Mouse (Mus musculus): ENCODE data around the gene Abcg5.

Gene Abcg5

DNA sequence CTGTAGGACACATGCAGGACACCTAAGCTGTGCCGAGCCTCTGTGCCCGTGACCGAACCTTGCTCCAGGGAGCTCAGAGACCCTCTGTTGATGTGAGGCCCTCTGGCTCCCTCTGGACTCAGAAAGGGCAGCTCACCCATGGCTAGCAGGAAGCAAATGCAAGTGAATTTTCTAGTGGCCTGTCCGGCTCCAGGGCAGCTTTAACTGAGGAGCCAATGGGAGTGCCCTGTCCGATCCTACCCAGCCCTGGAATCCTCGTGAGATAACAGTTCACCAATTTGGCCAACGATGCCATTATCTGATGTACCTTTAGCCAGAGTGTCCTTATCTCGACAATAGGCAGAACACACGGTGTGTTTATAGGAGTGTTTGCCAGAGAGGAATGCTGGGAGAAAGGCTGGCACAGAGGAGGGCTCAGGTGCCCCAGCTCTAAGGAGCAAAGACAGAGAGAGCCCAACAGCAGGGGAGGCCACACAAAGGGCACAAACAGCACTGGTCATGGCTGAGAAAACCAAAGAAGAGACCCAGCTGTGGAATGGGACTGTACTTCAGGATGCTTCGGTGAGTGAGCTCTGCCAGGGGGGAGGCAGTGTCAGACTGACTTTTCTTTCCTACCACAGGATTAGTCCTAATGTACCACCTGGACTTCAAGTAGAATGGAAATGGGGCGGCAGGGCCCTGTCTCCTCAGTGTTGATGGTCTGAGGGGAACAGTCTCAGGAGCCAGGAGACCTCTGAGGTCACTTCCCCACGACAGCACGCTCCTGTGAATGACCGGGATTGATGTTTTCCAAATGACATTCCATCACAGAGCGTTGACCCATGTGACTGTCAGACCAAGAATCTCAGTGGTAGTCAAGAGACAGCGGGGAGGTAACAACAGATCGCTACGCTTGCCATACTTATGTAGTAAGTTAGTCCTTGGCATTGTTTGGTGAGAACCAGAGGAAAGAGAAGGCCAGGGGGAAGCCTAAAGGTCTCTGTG is at the start of gene Abcg5:
Gene Abcg5, minus strand, starts transcription at position 278 of the 984 bp plus-strand sequence.
- no peak for DNase-seq (ENCODE audit: low read depth, low spot score)

DNA sequence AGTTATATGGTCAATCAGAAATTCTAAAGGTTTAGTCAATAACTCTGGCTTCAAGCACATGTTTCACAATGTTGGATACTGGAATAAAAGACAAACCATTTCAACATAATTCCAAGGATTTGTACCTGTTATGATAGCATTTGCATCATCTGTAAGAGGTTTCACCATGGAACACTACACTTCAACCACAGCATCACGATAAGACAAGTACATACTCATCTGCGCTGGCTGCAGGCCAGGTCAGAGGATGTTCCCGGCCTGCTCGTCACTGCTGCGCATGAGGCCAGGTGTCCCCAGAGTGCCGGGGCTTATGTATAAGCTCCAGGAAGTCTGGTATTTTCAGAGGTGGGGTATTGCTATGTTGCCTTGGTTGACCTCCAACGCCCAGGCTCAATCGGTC is 49.8 kb upstream of the Abcg5 start:
- DNase-seq (ENCODE audit: low read depth, low spot score): no peak

DNA sequence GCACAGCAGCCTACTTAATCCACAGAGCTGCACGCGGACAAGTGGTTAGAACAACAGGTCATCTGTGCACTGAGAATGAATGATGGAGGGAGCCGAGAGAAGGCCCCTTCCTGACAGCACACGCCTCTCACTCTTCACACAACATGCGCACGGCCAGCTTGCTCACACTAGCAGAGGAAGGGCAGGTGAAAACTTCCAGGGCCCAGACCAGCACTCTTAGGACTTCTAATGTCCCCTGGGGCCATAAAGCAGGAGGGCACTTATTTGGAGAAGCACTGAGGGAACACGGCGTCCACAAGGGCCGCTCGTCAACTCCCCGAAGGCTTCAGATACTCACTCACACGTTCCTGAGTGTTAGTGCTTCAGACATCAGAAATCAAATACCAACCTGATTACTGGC is 48.5 kb upstream of the Abcg5 start:
- no peak for DNase-seq (ENCODE audit: low read depth, low spot score)

DNA sequence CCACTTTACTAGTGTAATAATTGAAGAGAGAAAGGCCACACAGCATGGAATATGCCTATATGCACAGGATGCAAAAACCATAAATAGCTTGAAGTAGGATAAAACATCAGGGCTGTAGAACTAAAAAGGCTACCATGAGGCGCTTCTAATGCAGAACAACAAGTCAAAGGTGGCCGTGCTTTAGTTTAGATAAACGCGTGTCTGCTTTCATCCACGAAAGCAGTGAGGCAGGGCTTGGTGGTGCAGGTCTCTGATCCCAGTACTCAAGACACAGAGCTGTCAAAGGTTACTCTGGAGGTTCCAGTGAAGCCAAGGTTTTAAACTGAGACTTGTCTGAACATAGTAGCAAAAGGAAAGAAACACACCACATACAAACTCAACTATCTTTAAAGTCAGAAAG is 46.3 kb upstream of the Abcg5 start:
- DNase-seq (ENCODE audit: low read depth, low spot score): no peak

DNA sequence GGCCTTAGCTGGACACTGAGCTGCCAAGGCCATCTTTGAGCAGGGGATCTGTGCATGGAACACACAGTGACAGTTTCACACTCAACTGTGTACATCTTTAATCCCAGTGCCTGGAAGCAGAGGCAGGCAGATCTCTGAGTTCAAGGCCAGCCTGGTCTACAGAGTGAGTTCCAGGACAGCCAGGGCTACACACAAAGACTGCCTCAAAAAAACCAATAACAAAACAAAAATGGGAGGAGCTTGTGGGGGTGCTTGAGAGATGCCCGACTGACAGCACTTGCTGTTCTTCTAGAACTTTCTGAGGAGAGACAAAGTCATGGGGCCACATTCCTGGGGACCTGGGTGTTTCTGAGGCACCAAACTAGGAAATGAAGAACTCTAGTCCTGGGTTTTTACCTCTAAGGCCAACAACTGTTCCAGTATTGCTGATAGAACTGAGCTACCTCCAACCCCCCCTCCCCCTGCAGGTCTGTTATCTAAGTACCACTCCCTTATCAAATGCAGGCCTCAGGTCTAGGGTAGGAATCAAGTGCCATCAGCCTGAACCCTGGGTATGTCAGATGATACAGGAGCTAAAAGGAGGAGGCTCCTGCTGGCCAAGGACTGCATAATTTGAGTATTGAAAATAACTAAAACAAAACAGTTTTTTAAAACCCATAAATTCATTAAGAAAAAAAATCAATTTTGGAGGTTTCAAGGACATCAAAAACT is 45.5 kb upstream of the Abcg5 start:
- no peak for DNase-seq (ENCODE audit: low read depth, low spot score)

DNA sequence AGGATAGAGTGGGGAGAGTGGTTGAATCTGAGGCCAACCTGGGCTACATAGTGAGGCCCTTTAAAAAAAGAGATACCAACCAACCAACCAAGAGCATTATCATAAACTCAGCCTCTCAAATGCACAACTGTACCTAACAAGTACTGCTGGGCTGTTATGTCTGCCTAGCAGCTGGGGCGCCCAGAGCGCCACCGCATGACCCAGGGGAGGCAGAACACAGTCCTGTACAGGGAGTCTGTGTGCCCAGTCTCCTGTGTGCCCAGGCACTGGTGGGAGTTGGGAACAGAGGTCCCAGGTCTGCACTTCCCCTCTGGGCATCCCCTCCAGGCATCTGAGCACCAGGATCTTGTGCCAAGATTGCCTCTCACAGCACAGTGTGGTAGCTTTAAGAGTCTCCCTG is 42.4 kb upstream of the Abcg5 start:
- no peak for DNase-seq (ENCODE audit: low read depth, low spot score)

DNA sequence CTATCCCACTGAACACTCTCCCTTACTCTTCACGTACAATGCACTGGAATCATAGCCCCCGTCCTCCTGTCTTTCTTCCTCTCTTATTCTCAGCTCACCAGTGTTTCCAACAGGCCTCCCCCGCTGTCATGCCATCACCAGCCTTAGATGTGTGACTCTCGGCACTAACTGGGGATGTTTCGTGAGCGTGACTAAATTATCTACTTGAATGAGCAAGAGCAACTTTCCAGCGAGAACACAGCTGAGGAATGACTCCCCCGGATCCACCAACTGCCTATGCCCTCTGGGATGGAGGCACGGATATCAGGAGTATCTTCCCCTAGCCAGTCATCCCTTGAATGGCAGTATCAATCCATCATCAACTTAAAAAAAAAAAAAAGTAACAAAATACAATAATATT is 41.2 kb upstream of the Abcg5 start:
- no peak for DNase-seq (ENCODE audit: low read depth, low spot score)

DNA sequence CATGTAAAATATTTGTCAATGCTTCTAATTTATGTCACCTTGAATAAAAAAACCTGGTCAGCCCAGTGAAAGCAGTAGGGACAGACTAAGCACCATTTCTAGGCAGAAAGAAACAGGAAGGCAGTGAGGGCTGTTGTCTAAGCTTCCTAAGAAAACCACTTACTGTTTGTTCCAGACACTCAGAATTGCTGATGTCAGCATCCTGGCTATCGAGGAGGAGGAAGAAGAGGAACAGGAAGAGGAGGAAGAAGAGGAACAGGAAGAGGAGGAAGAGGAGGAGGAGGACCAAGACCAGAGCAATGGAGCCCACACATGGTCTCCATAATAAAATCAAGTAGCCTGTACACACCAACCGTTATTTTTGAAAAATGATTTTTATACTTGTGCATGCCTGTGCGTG is 36.3 kb upstream of the Abcg5 start:
- no peak for DNase-seq (ENCODE audit: low read depth, low spot score)

DNA sequence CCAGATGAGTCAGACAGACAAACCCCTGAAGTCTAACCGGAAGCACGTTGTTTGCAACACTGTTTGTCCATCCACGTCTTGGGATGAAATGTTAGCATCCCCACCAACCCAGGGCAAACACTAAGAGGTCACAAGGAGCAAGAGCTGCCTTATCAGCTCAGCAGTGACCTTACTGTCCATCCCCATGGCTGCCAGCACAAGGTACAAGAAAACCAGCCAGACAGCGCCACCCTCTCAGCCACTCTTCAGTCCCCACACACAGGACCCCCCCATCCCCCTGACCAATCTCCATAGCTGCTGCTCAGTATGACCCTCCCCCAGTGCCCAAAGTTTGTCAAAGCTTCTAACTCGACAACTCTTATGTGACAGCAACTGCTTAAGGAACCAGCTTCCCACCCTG is 34.6 kb upstream of the Abcg5 start:
- no peak for DNase-seq (ENCODE audit: low read depth, low spot score)

DNA sequence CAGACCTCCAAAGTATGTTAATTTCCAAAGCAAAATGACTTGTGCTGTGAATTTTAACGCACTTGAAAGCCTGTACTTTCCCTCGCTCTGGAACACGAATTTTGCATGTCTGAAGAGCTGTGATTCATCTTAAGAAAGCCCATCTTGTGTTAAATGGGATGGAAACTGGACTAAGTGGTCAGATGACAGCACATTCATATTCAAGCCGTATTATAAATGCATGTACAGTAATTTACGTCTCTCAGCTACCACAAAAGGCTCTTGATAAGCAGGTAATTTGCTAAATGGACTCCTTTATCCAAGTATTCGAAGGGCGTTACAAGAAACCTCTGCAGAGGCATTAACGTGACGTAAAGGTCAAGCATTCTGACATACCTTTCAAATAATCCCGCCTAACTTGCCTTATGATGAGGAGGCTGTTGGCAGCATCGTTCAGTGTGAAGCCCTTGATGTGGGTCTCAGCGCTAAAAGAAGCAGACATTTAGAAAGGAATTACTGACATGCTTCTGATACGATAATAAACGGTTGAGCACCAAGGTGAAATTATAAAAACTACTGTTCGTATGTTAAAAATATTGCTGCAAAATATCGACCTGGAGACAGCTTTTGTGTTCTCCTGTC is 33.6 kb upstream of the Abcg5 start:
- no peak for DNase-seq (ENCODE audit: low read depth, low spot score)

DNA sequence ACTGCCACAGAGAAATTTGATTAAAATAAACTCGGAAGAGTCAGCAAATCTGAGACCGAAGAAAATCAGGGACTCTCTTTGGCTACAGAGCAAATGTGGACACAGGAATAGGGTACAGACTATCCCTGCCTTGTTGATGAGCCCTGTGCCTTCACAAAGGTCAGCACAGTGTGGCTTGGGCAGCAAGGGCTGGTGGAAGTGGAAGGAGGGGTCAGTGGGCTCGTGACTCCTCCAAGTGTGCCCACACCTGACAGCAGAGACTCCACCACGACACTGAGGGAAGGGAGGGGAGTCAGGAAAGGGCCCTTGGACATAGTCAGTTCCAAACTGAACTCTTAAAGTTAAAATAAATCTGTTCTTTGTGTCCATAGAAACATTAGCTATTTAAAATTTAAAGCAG is 32.1 kb upstream of the Abcg5 start:
- no peak for DNase-seq (ENCODE audit: low read depth, low spot score)

DNA sequence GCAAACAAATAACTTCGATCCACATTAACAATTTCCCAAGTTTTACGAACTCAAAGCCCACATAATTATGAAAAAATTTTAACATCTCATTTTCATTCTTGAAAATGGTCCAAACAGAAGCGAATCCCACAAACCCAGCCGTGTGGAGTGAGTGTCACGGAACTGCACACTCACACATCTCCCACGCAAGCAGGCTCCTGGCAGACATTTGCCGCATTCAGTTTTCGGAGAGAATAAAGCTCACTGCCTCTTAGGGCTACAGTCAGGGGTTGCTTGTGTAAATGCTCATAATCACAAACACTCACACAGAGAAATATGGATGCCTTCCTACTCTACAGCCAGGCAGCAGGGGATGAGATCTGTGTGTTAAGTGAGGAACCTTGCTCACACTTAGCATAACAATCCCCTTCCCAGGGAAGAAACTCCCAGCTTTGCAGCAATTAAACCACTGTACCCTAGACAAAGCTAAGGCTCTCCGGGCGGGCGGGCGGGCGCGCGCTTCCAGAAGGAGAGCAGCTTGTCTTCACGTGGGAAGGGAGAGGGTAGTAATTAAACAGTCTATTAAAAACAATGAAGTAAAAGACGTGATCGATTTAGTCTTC is 30.9 kb upstream of the Abcg5 start:
- DNase-seq (ENCODE audit: low read depth, low spot score): peak; percentile 63

DNA sequence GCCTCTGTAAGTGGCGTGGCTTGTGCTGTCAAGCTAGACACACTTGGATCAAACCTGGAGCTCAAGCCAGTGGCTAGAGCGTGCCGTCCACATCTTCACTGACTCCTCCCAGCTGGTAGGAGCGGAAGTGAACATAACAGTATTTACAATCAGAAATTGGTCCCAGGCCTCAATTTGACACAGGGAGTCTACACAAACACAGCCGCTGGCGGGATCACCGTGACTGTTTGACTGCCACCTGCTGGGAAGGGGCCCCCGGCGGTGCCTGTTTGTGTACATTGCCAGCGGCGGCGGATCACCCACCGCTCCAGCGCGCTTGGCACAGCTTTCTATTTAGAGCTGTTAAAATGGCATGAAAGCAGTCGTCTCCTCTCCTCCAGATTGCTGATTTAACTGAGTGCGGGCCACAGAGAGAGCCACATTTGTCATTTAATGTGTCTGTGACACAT is 26.6 kb upstream of the Abcg5 start:
- DNase-seq (ENCODE audit: low read depth, low spot score): no peak

DNA sequence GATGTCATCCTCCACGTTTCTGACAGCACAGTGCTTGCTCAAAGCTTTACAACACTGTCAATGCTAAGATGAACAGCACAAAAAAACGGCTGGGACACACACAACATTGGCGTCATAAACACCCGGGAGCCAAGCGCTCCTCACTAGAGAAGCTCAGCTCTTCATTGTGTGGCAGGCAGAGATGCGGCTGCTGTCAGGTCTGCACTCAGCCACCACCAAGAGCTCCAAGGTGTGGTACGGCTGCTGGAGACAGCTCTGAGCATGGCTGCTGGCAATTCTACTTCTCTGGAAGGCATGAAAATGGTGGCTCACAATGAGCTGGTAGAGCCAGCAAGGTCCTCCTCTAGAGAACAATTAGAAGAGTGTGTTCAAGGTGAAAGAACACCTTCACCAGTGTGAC is 26.0 kb upstream of the Abcg5 start:
- DNase-seq (ENCODE audit: low read depth, low spot score): no peak

DNA sequence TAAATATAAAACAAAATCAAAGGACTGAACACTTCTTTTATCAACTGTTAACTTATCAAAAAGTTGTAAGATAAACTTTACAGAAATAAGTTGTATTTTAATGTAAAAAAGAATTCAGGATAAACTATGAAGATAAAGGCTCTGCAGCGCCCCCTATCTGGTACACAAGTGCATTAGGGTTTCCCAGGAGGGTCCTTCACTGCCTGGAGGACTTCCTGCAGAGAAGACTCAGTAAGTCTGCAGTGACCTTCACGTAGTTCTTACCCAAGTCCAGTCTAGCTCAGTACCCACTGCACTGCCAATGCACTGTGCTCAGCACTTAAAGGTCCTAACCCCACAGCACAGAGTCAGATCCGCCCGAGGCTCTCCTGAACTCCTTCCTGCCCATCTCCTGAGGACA is 24.6 kb upstream of the Abcg5 start:
- no peak for DNase-seq (ENCODE audit: low read depth, low spot score)

DNA sequence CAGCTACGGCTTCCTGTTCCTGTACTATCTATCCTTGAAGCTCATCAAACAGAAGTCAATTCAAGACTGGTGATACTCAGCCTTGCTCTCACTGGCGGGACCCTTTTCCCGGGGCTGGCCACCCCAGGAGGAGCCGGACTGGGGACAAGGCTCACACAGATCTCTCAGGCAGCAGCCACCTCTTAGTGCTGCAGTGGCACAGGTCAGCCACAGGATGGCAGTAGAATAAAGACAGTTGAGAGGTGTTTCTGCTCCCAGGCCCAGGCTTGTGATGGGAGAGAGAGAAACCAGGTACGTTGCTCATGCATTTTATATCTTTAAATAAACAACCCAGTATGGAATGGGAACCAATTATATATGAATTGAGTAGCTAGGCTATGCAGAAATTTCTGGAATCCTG is 15.9 kb upstream of the Abcg5 start:
- no peak for DNase-seq (ENCODE audit: low read depth, low spot score)

DNA sequence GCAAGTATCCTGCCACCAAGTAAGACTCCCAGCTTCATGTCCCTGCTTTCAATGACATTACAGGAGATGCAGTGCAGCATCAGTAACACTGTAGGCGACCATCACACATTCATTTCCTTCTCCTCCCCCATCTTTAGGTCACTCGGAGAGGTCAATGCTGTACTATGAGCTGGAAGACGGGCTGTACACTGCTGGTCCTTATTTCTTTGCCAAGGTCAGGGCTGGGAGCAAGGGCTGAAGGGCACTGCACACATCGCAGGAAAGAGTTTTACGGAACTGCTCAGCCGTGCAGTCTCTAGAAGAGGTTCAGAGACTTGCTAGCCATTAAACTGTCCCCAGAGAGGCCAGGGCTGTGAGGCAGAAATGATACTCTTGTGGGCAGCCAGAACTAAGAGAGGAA is 13.7 kb upstream of the Abcg5 start:
- DNase-seq (ENCODE audit: low read depth, low spot score): no peak

DNA sequence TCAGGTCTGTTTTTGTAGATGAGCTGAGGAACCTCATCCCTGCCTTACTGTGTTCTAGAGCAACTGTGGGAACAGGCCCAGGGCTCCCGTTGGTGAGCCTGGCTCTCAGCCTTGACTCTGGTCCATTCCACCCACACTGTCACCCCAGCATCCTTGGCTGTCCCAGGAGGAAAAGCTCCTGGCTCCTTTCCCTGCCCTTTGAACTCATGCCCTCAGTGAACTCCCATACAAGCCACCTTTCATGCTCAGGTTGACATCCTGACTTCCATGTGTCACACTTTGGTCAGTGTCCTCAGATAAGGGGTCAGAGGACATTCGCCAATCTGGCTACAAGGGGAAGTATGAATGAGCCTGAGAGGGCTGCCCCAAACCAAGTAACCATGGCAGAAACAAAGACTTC is 10.9 kb upstream of the Abcg5 start:
- DNase-seq (ENCODE audit: low read depth, low spot score): no peak

DNA sequence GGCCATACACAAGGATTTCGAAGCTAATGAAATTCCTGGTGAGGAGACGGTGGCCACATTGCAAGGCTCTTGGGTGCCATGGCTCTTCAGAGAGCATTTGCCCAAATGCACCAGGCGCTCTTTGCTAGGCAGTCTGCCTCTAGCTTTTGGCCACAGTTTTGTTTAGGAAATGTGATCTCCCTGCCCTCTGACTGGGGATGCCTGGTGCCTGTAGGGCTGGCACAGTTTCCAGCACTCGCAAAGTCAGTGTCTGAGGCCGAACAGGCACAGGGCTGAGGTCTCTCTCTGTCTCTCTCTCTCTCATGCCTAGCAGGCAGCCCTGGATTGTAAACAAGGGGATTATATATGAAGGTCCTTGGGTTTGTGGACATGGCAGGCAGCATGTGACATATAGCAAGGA is 7.3 kb upstream of the Abcg5 start:
- DNase-seq (ENCODE audit: low read depth, low spot score): no peak

DNA sequence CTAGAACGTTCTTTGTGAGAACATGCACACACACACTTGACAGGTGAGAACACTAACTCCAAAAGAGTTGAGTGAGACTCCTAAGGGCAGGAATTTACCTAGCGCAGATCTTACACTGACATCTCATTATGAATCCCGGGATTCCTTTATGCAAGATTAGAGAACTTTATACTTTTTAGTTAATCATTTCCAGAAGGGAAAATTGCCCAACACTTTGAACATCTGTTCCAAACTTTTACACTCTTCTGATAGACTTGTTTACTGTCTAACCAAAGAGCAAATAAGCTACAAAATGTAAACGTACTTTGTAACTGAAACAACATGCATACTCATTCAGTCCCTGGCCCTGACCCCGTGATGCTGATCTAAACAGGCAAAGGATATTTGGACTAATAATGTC is 6.5 kb upstream of the Abcg5 start:
- DNase-seq (ENCODE audit: low read depth, low spot score): no peak

DNA sequence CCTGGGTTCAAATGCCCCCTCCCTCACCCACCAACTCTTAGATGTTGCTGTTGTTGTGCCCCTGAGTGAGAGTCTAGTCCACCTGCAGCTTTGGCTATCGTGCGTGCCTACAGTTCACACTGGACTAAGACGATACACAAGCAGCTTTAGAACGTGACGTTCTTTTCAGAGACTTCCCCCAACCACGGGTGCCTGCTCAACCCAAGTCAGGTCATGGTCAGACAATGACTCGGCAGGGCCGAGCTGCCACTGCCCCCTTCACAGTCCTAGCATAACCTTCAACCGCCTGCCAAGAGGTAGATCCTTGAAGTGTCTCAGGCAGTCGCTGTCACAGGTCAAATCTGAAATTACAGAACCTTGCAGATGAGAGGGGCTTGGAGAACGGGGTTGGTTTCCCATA is 6.0 kb upstream of the Abcg5 start:
- DNase-seq (ENCODE audit: low read depth, low spot score): no peak

DNA sequence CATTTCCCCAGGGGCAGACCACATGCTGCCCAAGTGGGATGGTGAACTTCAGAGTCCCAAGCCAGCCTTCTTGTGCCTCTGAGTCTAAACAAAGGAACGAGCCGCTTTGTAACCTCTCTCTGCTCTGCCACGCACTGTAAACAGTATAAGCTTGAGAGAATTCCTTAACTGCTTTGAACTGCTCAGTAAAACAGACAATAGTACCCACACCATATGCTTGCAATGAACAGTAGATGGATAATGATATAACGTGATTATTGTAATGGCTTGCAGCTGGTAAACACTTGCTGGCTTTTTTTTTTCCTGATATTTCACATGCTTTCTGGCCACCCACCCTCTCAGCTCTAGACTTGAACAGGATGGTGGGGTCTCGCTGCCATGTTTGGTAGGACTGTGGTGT is 5.2 kb upstream of the Abcg5 start:
- DNase-seq (ENCODE audit: low read depth, low spot score): no peak

Data from telencephalon, adult 2 months (tissue).